Mouse (Mus musculus): Measurements from ENCODE around the gene AA467197.

The AA467197 gene

GRCm38 (mm10) chr2:122638029-122638428 is 1.2 kb downstream of the AA467197 start:
- DNase-seq (ENCODE audit: low spot score) = no peak

- no peak for DNase-seq (ENCODE audit: low spot score)
These were observed 1.9 kb downstream of the AA467197 start for GRCm38 (mm10) chr2:122638673-122639072.

GRCm38 (mm10) chr2:122652096-122653084 is 15.6 kb downstream of the AA467197 start:
- peak; percentile 89 for DNase-seq (ENCODE audit: low spot score)

- DNase-seq (ENCODE audit: low spot score) = no peak
These were observed 19.3 kb downstream of the AA467197 start for GRCm38 (mm10) chr2:122656052-122656451.

GRCm38 (mm10) chr2:122656767-122657166 is 20.0 kb downstream of the AA467197 start:
- DNase-seq (ENCODE audit: low spot score) = no peak

GRCm38 (mm10) chr2:122657707-122658524 is 21.1 kb downstream of the AA467197 start:
- DNase-seq (ENCODE audit: low spot score) = no peak

- no peak for DNase-seq (ENCODE audit: low spot score)
These were observed 23.0 kb downstream of the AA467197 start for GRCm38 (mm10) chr2:122659825-122660224.

- no peak for DNase-seq (ENCODE audit: low spot score)
These were observed 28.6 kb downstream of the AA467197 start for GRCm38 (mm10) chr2:122665253-122665972.

GRCm38 (mm10) chr2:122665973-122666875 is 29.4 kb downstream of the AA467197 start:
- peak; percentile 45 for DNase-seq (ENCODE audit: low spot score)

- DNase-seq (ENCODE audit: low spot score) = peak; percentile 45
These were observed 31.1 kb downstream of the AA467197 start for GRCm38 (mm10) chr2:122667856-122668255.

- no peak for DNase-seq (ENCODE audit: low spot score)
These were observed 34.9 kb downstream of the AA467197 start for GRCm38 (mm10) chr2:122671714-122672113.

GRCm38 (mm10) chr2:122672841-122673240 is 36.1 kb downstream of the AA467197 start:
- DNase-seq (ENCODE audit: low spot score) = no peak

GRCm38 (mm10) chr2:122675126-122675525 is 38.3 kb downstream of the AA467197 start:
- DNase-seq (ENCODE audit: low spot score) = no peak

GRCm38 (mm10) chr2:122681379-122682137 is 44.8 kb downstream of the AA467197 start:
- DNase-seq (ENCODE audit: low spot score) = no peak

GRCm38 (mm10) chr2:122682520-122682919 is 45.7 kb downstream of the AA467197 start:
- no peak for DNase-seq (ENCODE audit: low spot score)

GRCm38 (mm10) chr2:122683641-122684040 is 46.9 kb downstream of the AA467197 start:
- DNase-seq (ENCODE audit: low spot score) = no peak

- DNase-seq (ENCODE audit: low spot score) = no peak
These were observed 49.9 kb downstream of the AA467197 start for GRCm38 (mm10) chr2:122686665-122687064.

Data from T-cell, adult 2 months (primary cell).